Mouse (Mus musculus) E14TG2a.4 (cell line): ENCODE measurements around the gene Sorcs1.

Experiments used
- H3K27me3 ChIP-seq: 2 replicates; pipeline ENCODE4 v1.6.1; 2014; ENCODE audit warnings: low read length, control low read depth; ENCODE audit not compliant: insufficient read depth
- H3K36me3 ChIP-seq: 2 replicates; pipeline ENCODE4 v1.6.1; 2014; ENCODE audit warnings: low read length, control low read depth; ENCODE audit not compliant: insufficient read depth
- H3K4me1 ChIP-seq: replicated peaks from 2 replicates; pipeline ENCODE4 v1.6.1; 2014; ENCODE audit warnings: low read depth, low read length, control low read depth
- H3K4me3 ChIP-seq: replicated peaks from 2 replicates; pipeline ENCODE4 v1.5.1; 2014; ENCODE audit warnings: mild to moderate bottlenecking, low read length
- H3K9me3 ChIP-seq: 2 replicates; pipeline ENCODE4 v1.6.1; 2014; ENCODE audit warnings: low read length, control low read depth
- CTCF ChIP-seq: conservative IDR thresholded peaks from 2 replicates; pipeline ENCODE4 v1.5.1; 2014; ENCODE audit warnings: low read length
- NANOG ChIP-seq: IDR thresholded peaks from 2 replicates; pipeline ENCODE4 v1.6.1; 2014; ENCODE audit warnings: borderline replicate concordance, low read length, mixed read lengths
- POU5F1 ChIP-seq: IDR thresholded peaks from 2 replicates; pipeline ENCODE4 v1.6.1; 2014; ENCODE audit warnings: low read length, borderline replicate concordance

The Sorcs1 gene

GRCm38 (mm10) chr19:50105842-50106585, 572.4 kb downstream of the Sorcs1 start:
- H3K36me3 ChIP-seq: no peaks in the 10 kb centered on the region
- TF ChIP-seq CTCF (no peak), NANOG (no peak), POU5F1 (no peak)
- no peaks in the 10 kb centered on the region for H3K27me3 ChIP-seq
- H3K4me1 ChIP-seq: no peaks in the 10 kb centered on the region
- no peaks in the 10 kb centered on the region for H3K9me3 ChIP-seq
- H3K4me3 ChIP-seq: no peak overlapping the region
